Mouse (Mus musculus) kidney, postnatal 0 days (tissue): ENCODE data around the gene Pecam1. TPM values are rescaled to one million over a fixed set of nuclear protein-coding genes. Genes with fewer than 3 reads are reported as not detected.

Experiments
- ATAC-seq: fragments of 200-750 bp; cut with Nextera tagmentation; replicated peaks from 2 replicates; pipeline ENCODE4 v1.8.0; 2017; ENCODE audit warnings: low read depth, moderate number of reproducible peaks, moderate TSS enrichment, moderate library complexity; ENCODE audit not compliant: low FRiP score
- DNase-seq: peaks from one replicate; pipeline ENCODE4 v3.0.0-alpha.2; 2016; ENCODE audit warnings: low spot score
- H3K27ac ChIP-seq: fragments of 300-500 bp; sonication (generic); 2 replicates; pipeline ENCODE4 v1.5.1; 2014; ENCODE audit warnings: mild to moderate bottlenecking
- H3K27me3 ChIP-seq: fragments of 300-500 bp; sonication (generic); 2 replicates; pipeline ENCODE4 v1.6.1; 2014; ENCODE audit warnings: low read length, mixed read lengths; ENCODE audit not compliant: insufficient read depth
- H3K36me3 ChIP-seq: fragments of 300-500 bp; sonication (generic); 2 replicates; pipeline ENCODE4 v1.6.1; 2014; ENCODE audit warnings: low read length, mixed read lengths; ENCODE audit not compliant: insufficient read depth
- H3K4me1 ChIP-seq: fragments of 300-500 bp; sonication (generic); replicated peaks from 2 replicates; pipeline ENCODE4 v1.6.1; 2014; ENCODE audit warnings: antibody characterized with exemption, low read length, mixed read lengths; ENCODE audit not compliant: insufficient read depth
- H3K4me2 ChIP-seq: fragments of 300-500 bp; sonication (generic); 2 replicates; pipeline ENCODE4 v1.6.1; 2014; ENCODE audit warnings: mild to moderate bottlenecking, low read length, moderate library complexity, mixed read lengths
- H3K4me3 ChIP-seq: fragments of 300-500 bp; sonication (generic); replicated peaks from 2 replicates; pipeline ENCODE4 v1.5.1; 2014; ENCODE audit warnings: low read depth, low read length
- H3K9ac ChIP-seq: fragments of 300-500 bp; sonication (generic); 2 replicates; pipeline ENCODE4 v1.6.1; 2014; ENCODE audit warnings: low read depth, low read length
- H3K9me3 ChIP-seq: fragments of 300-500 bp; sonication (generic); replicated peaks from 2 replicates; pipeline ENCODE4 v1.6.1; 2016; ENCODE audit warnings: low read length, inconsistent platforms, mixed read lengths
- CTCF ChIP-seq: IDR thresholded peaks from 2 replicates; pipeline ENCODE4 v1.5.1; 2016; ENCODE audit warnings: antibody characterized with exemption, low read depth, mild to moderate bottlenecking, moderate library complexity
- WGBS: fragments of 180-500 bp; shearing (Covaris S2); extraction: QIAGEN DNeasy Blood & Tissue Kit; methylation state at CpG from one replicate; pipeline ENCODE4 v1.1.7; 2014; 5-methylcytosine and 5-hydroxymethylcytosine counted together
- polyA plus RNA-seq: library from polyadenylated mRNA; unstranded; fragments of >200 nt; fragmentation: Nextera tagmentation; extraction: Ambion mirVana; gene quantifications from 2 replicates; pipeline ENCODE4 v1.2.1, GENCODE M21; 2015

Gene Pecam1
- polyA plus RNA-seq, 1 experiment from 2014 or later: 54.1 TPM

GRCm38 (mm10) chr11:106710789-106711188 lies 39.6 kb downstream of the Pecam1 start:
- H3K36me3 ChIP-seq: no peaks in the 10 kb centered on the region
- 0 out of 2 replicates have a peak overlapping the region, but pooled peaks have one; percentile 29 for H3K4me2 ChIP-seq
- DNase-seq (no peak), ATAC-seq (no peak)
- H3K9me3 ChIP-seq: no peaks in the 10 kb centered on the region
- no peaks in the 10 kb centered on the region for H3K27me3 ChIP-seq
- TF ChIP-seq CTCF: no peak
- no peak overlapping the region for H3K4me3 ChIP-seq
- no peak overlapping the region for H3K9ac ChIP-seq
- no peak overlapping the region; the same call in 1 of the 2 replicates for H3K27ac ChIP-seq
- H3K4me1 ChIP-seq: 0 out of 2 replicates have a peak, but pooled peaks cover 5% of the 10 kb centered on the region
- WGBS: 74% methylated on average over 5 of the region's 5 CpGs

- ATAC-seq (0 out of 2 replicates have a peak, but pooled peaks have one; percentile 21), DNase-seq (peak; percentile 31)
- peak overlapping the region; percentile 45 for H3K4me2 ChIP-seq
Measured at GRCm38 (mm10) chr11:106709227-106709985, 41.0 kb downstream of the Pecam1 start.

GRCm38 (mm10) chr11:106707866-106708265 lies 42.6 kb downstream of the Pecam1 start:
- Histone ChIP-seq H3K4me1 (0 out of 2 replicates have a peak, but pooled peaks cover 5% of the 10 kb centered on the region), H3K9me3 (no peaks in the 10 kb centered on the region), H3K4me3 (no peak overlapping the region), H3K4me2 (no peak overlapping the region), H3K27me3 (no peaks in the 10 kb centered on the region), H3K9ac (no peak overlapping the region), H3K36me3 (no peaks in the 10 kb centered on the region), H3K27ac (no peak overlapping the region)
- WGBS: 43% methylated on average over 3 of the region's 3 CpGs
- DNase-seq (peak; percentile 10), ATAC-seq (no peak)
- TF ChIP-seq CTCF: no peak

More at GRCm38 (mm10) chr11:106709227-106709985, 41.0 kb downstream of the Pecam1 start:
- no peaks in the 10 kb centered on the region for H3K27me3 ChIP-seq
- no peaks in the 10 kb centered on the region for H3K9me3 ChIP-seq
- 0 out of 2 replicates have a peak, but pooled peaks cover 5% of the 10 kb centered on the region for H3K4me1 ChIP-seq
- 14% methylated on average over 15 of the region's 15 CpGs for WGBS
- no peak for TF ChIP-seq CTCF
- no peak overlapping the region for H3K27ac ChIP-seq
- H3K4me3 ChIP-seq: no peak overlapping the region
- no peaks in the 10 kb centered on the region for H3K36me3 ChIP-seq
- H3K9ac ChIP-seq: no peak overlapping the region

GRCm38 (mm10) chr11:106707085-106707484 lies 43.3 kb downstream of the Pecam1 start:
- 81% methylated on average over 8 of the region's 8 CpGs for WGBS
- no peak overlapping the region for H3K4me2 ChIP-seq
- no peak for ATAC-seq

GRCm38 (mm10) chr11:106706212-106706611 lies 44.2 kb downstream of the Pecam1 start:
- H3K9me3 ChIP-seq: no peaks in the 10 kb centered on the region
- ATAC-seq (no peak), DNase-seq (no peak)
- no peak overlapping the region for H3K4me2 ChIP-seq
- WGBS: 46% methylated on average over 4 of the region's 4 CpGs
- no peaks in the 10 kb centered on the region for H3K27me3 ChIP-seq
- TF ChIP-seq CTCF: no peak
- H3K36me3 ChIP-seq: no peaks in the 10 kb centered on the region
- H3K4me3 ChIP-seq: no peak overlapping the region
- no peak overlapping the region for H3K27ac ChIP-seq
- no peak overlapping the region for H3K9ac ChIP-seq
- 0 out of 2 replicates have a peak, but pooled peaks cover 5% of the 10 kb centered on the region for H3K4me1 ChIP-seq

More at GRCm38 (mm10) chr11:106707085-106707484, 43.3 kb downstream of the Pecam1 start:
- Histone ChIP-seq H3K27me3 (no peaks in the 10 kb centered on the region), H3K9ac (no peak overlapping the region), H3K4me1 (0 out of 2 replicates have a peak, but pooled peaks cover 5% of the 10 kb centered on the region), H3K9me3 (no peaks in the 10 kb centered on the region), H3K27ac (no peak overlapping the region), H3K4me3 (no peak overlapping the region), H3K36me3 (no peaks in the 10 kb centered on the region)
- TF ChIP-seq CTCF: no peak
- no peak for DNase-seq

GRCm38 (mm10) chr11:106704399-106705111 lies 45.9 kb downstream of the Pecam1 start:
- Histone ChIP-seq H3K27me3 (no peaks in the 10 kb centered on the region), H3K9me3 (no peaks in the 10 kb centered on the region), H3K9ac (no peak overlapping the region), H3K27ac (0 out of 2 replicates have a peak overlapping the region, but pooled peaks have one; percentile 3), H3K4me1 (0 out of 2 replicates have a peak, but pooled peaks cover 3% of the 10 kb centered on the region), H3K36me3 (no peaks in the 10 kb centered on the region), H3K4me3 (no peak overlapping the region), H3K4me2 (no peak overlapping the region)
- 53% methylated on average over 9 of the region's 9 CpGs for WGBS
- DNase-seq (no peak), ATAC-seq (no peak)
- TF ChIP-seq CTCF: no peak
